Mouse (Mus musculus): ENCODE data around the gene Crybb3.

Gene Crybb3

DNA sequence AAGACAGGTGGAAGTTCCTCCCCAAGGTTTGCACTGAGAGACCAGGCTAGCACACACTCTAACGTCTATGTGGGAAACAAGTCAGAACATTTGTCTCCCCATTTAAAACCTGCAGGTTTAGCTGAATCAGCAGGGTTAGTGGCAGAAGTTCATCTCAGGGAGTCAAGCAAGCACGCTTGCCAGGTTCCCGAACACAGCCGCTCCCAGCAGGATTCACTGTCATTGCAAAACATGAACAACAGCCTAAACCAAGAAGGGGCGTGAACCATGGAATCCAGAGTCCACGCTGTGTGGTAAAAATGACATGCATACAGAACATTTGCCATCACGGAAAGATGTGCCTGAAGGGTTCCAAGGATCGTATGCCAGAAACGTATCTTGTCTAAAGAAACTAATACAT lies 23.7 kb upstream of the Crybb3 start:
- DNase-seq (ENCODE audit: low read depth, low spot score): no peak

DNA sequence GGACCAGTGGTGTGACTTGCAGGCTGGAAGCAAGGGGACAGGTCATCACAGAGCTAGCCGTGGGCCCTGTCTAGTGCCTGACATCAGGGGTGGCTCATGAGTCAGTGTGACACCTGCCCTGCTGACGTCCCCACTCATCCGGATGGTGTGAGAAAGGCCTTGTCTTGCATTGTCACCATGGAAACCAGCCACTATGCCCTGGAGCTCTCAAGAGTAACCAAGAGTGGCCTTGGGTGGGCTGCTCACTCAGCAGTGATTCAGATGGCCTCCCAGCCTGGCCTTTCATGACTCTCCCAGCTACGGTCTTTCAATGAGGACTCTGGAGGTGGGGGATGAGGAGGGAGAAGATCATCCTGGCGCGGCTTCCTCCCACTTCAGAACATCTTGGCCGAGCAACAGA lies 21.1 kb upstream of the Crybb3 start:
- no peak for DNase-seq (ENCODE audit: low read depth, low spot score)

DNA sequence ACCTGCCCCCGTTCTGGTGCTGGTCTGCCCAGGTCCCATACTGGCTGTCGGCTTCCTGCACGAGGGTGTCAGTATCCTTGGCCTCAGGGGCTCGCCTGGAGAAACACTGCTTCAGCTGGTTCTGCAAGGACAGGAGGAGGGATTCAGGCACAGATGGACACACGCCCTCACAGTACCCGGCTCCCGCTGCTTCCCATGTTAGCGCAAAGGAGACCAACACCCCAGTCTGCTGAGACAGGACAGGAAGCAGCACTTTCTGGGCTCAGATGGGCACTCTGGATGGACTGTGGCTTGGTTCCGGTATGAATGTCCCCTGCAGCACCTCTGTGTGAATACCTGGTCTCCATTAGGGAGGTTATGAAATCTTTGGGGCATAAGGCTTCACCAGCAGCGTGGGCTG lies 20.1 kb upstream of the Crybb3 start:
- no peak for DNase-seq (ENCODE audit: low read depth, low spot score)

DNA sequence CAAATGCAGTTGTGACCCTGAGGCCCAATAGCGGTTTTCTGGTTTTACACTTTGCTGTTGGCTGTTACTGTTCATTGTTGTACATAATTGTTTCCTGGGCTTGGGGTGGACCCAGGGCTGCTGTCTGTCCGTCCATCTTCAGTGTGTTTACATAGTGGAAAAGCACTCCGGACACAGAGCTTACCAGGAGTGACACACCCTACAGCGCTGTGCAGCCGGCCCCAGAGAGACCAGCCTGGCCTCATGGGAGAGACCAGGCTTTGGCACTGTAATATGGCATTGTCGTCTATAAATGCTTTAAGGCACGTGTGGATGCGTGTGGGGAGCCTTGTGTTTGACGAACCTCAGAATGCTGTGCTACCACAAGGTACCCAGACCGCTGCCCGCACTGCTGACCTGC lies 19.0 kb upstream of the Crybb3 start:
- DNase-seq (ENCODE audit: low read depth, low spot score): no peak

DNA sequence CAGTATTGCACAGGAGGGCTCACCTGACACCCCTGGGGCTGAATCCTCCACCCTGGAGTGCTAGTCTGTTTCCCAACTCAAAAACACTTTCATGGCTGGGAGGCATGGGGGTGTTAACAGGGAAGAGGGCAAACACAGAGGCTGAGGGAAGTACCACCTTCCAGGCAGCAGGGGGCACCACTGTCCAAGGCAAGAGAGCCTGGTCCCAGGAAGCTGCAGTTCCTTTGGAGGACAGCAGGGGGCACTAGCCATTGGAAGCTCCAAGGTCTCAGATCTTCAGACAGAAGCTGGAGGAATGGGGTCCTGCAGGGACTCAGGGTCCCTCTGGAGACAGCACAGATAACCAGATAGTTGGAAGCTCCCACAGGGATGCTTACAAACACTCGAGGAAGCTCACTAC lies 18.2 kb upstream of the Crybb3 start:
- peak; percentile 90 for DNase-seq (ENCODE audit: low read depth, low spot score)

DNA sequence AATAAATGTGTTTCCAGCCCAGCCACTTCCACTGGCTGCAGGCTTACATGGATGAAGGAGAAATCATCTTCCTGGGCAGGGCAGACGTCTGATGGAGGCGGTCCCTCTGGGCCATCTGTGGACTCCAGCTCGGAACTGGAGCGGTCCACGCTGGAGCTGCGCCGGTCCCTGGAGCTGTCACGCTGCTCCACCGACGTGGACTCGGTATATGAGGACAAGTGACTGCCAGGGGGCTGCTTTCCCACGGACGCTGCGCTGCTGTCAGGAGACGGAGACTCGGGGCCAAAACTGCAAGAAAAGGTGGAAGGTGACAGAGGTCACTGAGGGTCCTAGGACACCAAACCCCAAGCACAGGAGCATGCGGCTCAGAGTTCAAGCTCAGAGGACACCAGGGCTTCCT lies 16.2 kb upstream of the Crybb3 start:
- no peak for DNase-seq (ENCODE audit: low read depth, low spot score)

DNA sequence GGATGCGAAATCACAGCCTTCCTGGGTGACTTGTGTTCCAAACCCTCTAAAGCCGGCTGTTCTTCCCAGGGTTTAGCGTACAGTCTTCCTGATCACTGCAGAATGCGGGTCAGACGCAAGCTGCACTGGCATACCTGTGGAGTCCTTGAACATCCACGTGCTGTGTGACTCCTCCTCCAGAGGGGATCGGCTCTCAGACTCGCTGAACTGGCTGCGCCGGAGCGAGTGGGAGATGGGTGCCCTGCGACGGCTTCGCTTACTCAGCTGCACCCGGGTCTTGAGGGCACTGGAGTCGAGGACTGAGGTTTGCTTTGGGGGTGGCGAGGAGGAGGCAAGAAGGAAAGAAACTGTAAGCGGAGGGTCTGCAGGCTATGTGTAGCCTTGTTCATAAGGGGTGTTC lies 14.1 kb upstream of the Crybb3 start:
- DNase-seq (ENCODE audit: low read depth, low spot score): no peak

DNA sequence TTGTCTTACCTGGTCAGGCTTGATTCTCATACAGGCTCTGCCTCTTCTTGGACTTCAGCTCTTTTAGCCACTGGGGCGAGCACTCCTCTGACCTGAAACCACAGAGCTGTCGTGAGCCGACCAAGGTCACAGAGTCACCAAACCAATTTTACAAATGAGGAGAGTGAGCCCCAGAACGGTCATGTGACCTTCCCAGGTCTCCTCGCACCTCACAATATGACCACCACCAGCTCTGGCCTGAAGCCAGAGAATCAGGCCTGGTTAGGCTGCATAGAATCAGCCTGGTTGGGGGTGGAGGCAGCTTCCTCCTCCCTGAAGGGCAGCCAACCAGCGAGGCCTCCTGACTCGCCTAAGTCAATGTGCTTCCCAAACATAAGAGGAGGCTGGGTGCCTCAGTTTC lies 11.0 kb upstream of the Crybb3 start:
- no peak for DNase-seq (ENCODE audit: low read depth, low spot score)

DNA sequence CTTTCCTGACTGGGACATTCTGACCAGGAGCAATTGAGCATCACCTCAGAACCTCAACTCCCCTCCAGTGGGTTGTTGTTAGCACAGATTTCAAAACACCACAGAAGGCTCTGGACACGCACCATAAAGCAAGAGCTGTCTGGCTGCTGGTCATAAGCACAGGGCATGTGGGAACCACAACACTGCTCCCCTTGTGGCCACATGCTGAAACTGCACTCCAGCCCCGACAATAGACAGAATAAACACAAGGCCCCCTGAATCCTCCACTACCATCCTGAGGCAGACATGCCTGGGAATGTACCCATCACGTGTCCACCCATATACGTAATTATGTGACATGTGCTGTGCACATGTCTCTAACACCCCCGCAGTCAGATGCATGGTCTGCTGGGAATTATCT lies 9.8 kb upstream of the Crybb3 start:
- DNase-seq (ENCODE audit: low read depth, low spot score): peak; percentile 81

DNA sequence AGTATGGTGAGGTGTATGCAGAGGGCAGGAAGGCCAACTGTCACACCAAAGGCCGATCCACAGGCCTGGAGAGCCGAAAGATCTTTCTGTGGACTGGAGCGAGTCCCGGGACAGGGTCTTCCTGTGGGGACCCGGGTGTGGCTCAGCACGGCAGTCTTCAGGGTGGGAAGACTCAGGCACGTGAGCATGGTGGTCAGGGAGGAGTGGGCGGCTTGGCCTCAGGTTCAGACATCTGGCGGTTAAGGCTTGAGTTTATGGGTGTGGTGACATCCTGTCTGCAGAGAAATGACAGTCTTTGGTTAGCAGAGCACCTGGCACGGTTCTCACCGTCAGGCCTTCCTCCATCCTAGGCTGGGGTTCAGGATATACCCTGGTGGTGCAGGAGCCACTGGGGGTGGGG lies 9.4 kb upstream of the Crybb3 start:
- DNase-seq (ENCODE audit: low read depth, low spot score): no peak

DNA sequence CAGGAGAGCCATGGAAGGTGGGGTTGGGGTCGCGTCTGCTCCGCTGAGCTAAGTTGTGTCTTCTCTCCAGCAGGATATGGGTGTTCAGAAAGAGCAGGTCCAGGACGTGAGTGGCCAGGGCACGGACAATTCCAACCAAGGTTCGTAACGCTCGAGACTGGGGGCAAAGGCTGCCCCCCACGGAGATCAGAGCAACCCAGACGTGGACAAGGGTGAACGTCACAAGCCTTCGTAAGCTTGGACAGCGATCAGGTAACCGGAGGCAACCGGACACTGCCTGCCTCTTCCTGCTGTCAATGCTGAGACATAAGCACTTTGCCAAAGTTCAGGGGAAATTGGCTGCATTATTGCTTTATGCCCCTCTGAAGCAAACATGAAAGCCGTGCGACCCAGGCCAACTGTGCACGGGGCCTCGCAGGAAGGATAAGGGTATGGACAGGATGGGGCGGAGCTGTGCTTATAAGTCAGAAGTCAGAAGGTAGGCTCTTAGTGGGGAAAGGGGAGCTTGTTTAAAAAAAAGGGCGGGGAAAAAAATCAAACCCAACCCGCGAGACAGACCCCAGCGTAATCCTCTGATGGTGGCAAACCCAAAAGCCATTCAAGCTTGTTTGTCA lies 8.8 kb upstream of the Crybb3 start:
- no peak for DNase-seq (ENCODE audit: low read depth, low spot score)

DNA sequence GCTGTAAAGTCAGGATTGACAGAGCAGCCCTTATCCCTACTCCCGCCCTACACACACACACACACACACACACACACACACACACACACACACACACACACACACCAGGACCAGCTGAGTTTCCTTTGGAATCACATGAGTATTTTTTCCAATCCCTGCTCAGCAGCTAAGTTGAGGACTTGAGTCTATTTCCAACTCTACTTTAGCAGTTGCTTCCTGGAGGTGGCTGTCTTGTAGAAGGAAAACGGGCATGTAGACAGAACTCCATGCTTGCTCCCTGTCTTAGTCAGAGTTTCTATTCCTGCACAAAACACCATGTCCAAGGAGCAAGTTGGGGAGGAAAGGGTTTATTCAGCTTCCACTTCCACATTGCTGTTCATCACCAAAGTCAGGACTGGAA lies 6.1 kb upstream of the Crybb3 start:
- no peak for DNase-seq (ENCODE audit: low read depth, low spot score)

DNA sequence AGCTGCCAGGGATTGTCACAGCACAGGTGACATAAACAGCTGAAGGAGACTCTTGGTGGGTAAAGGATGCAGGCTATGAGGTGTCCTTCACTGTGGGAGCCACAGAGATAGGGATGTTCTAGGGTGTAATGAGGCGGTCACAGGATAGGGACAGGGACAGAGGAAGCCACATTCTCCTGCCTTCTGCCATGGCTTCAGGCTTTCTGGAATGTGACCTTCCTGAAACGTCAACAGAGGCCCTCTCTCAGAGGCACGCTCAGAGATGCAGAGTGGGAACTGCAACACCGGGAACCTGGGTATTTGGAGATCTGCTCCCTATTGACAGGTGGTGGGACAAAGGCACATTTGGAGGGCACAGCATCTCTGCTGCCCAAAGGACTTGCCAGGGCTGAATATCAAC lies 5.6 kb upstream of the Crybb3 start:
- no peak for DNase-seq (ENCODE audit: low read depth, low spot score)

DNA sequence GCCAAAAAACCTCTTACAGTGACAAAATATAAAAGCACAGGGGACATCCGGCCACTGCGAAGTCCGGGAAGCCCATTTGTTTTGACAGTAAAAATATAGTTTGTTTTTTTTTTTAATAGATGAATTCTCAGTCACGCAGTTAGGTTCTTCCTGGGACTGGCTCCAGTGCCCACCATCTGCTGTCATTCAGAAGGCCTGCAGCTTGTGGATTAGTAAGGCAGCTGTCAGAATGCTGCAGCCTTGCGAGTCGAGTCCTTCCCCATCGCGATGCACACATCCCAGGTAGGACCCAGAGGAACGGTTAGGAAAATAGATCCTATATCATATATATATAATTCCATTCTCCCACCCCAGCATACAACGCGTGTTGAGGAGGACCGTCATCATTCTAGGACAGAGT lies 5.1 kb upstream of the Crybb3 start:
- DNase-seq (ENCODE audit: low read depth, low spot score): no peak

DNA sequence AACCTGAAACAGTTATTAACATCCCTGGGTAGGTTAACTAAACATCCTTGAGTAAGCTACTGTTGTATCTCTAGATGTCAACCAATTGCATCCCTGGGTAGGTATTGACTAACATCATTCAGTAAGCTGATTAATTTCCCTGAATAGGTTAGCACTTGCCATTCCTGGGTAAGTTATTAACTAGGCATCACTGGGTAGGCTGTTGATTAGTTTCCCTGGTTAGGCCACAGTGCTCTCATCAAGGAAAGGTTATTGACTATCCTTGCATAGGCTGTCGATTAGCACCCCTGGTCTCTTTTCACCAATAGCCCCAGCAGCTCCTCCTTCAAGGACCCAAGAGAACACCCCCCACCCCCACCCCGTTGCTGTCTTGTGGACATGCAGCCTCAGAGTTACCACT lies 4.5 kb upstream of the Crybb3 start:
- DNase-seq (ENCODE audit: low read depth, low spot score): peak; percentile 35

DNA sequence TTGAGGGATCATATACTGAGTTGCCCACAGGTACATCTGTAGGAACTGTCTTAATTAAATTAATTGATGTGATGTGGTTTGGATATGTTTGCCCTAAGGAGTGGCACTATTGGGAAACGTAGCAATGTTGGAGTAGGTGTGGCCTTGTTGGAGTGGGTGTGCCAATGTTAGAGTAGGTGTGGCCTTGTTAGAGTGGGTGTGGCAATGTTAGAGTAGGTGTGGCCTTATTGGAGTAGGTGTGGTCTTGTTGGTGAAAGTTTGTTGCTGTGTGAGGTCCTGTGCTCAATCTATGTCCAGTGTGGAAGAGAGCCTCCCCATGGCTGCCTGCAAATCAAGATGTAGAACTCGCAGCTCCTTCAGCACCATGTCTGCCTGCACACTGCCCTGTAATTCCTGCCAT lies 2.9 kb upstream of the Crybb3 start:
- peak; percentile 75 for DNase-seq (ENCODE audit: low read depth, low spot score)

DNA sequence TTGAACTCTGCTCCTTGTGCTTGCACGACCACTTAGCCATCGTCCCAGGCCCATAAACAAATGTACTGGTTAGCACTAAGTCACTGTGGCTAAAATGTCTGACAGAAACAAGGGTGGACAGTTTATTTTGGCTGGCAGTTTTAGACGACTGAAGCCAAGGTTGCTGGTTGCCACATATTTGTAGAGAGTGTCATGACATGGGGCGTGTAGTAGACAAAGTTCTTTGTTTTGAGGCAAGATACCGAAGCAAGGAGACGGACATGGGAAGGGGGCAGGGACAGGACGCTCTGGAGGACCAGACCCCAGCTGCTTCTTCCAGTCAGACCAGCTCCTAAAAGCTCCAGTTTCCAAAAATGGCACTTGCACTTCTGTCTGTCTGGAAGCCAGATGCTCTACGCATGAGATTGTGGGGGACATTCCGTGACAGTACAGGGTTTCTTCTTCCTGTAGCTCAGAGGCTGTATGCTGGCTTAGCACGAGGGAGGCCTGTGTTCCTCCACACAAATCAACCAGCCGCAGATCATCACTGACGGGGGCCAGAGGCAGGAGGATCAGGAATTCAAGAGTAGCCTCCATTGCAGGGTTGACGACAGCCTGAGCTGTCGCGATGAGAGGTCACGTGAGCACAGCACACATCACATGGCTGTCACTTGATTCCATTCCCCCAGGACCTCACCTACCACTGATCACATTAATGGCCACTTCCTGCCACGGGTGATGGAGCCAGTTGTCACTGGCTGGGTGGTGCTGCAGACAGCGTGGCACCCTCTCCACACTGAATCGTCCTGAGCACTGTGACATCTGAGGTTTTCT lies 1.2 kb upstream of the Crybb3 start:
- DNase-seq (ENCODE audit: low read depth, low spot score): peak; percentile 54

DNA sequence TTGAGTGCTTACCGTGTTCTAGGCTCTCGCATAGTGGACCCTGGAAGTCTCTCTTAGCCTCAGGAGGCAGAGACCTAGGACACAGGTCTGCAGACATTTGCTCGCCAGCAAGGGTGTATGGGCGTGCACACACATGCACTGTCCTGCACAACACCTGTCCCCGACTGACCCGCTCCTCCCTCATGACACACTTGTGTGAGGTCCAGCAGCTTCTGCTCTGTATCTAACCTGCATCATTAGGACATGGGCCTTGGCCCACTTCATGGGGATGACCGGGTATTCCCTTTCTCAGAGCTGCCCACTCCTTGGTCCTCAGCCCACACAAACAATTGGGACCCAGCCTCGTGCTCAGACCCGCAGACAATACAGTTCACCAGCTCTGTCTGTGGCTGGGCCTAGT lies 364 bp downstream of the Crybb3 start:
- DNase-seq (ENCODE audit: low read depth, low spot score): no peak

DNA sequence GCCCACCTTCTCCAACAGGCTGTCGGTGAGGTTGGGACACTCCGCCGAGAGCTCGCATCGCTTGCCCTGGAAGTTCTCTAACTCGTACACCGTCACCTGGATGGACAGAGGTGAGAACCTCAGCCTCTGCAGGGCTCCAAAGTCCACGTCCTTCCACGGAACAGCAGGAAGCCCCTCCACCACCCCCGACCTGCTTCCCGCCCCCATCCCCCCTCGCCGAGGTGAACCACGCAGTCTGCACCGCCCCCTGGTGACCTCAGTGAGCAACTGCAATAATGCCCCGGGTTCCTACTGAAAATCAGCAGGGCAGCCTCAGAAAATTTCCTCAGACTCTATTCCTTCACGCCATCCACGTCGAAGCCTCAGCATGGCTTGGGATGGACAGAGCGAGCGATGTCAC lies 1.6 kb downstream of the Crybb3 start:
- peak; percentile 83 for DNase-seq (ENCODE audit: low read depth, low spot score)

DNA sequence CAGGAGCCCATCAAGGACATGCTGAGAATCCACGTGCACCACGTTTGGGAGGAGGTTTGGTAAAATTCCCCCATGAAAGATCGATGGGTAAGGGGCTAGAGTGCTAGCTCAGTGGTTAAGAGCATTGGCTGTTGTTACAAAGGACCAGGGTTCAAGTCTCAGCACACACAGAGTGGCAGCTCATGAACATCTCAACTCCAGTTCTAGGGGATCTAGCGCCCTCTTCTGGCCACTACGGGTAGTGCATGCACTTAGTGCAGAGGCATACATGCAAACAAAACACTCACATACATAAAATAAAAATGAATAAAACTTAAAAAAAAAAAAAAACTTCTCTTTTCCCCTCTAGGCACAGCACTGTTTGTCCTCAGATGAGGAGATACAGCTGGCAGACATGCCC lies 2.7 kb downstream of the Crybb3 start:
- peak; percentile 69 for DNase-seq (ENCODE audit: low read depth, low spot score)

DNA sequence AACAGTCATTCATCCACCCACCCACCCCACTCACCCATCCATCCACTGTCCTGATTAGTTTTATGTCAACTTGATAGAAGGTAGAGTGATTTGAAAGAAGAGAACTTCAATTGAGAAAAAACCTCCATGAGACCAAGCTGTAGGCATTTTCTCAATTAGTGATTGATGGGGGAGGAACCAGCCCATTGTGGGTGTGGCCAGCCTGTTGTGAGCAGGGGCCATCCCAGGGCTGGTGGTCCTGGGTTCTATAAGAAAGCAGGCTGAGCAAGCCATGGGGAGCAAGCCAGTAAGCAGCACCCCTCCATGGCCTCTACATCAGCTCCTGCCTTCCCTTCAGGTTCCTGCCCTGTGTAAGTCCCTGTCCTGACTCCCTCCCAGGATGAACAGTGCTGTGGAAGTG lies 11.4 kb downstream of the Crybb3 start, which contains the start of gene Crybb2:
TSS of gene Crybb2 (minus strand) at position 101 of the 400 bp plus-strand sequence.
- DNase-seq (ENCODE audit: low read depth, low spot score): no peak

DNA sequence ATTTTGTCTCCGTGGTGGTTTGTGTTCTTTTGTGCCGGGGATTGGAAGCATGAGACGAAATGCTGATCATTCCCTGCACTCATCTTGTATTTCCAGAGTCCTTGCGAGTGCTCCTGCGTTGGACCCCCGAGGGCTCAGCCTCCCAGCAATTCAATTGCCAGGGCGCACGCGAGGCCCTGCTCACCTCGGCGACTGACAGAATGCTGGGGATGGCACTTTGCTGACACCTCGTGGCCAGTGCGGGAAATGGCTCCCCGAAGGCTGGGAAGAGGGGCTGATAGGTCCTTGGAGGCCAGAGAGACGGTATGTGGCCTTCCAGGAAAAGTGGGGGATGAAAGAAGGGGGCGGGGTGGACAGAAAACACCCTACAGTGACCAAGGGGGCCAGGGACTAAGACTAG lies 27.1 kb downstream of the Crybb3 start:
- peak; percentile 83 for DNase-seq (ENCODE audit: low read depth, low spot score)

DNA sequence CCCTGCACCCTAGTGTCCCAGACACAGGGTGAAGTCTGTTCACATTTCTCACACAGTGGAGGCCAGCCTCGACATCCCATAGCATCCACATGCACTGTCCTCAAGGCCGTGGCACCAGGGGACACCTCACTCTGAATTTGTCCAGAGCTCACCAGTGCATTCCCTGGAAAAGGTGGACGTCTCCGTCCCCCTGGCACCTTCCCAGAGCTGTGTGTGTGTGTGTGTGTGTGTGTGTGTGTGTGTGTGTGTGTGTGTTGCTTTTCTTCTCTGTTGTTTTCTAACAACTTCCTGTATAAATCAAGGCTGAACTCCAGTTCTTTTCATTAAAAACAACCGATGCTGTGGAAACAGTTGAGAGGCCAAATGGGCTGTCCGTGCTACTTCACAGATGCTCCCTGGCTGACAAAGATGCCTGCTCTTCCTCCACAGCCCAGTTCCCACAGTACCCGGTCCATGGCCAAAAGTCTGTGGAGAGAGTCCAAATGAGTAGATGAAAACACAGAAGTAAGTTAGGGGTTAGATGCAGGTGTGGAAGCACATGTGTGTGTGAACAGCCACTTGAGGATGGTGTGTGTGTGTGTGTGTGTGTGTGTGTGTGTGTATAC lies 30.7 kb downstream of the Crybb3 start:
- DNase-seq (ENCODE audit: low read depth, low spot score): no peak
